Mouse (Mus musculus): ENCODE data around the gene Nsun4. TPM values are rescaled to one million over a fixed set of nuclear protein-coding genes. Genes with fewer than 3 reads are reported as not detected.

Nsun4 gene
- 14.3 and 22.8 TPM in 2 replicates for polyA plus RNA-seq (2012; rRNA removed)

- Histone ChIP-seq H3K4me3 (replicated peaks; ENCODE audit: extremely low read depth, low read depth, low read length) (peak within 1 kb of the TSS; percentile 78), H3K4me1 (ENCODE audit: control insufficient read depth, insufficient read depth, low read length) (peaks cover 13% of the 10 kb centered on the region)
- under 1% methylated on average over 35 of the region's 35 CpGs for whole genome bisulfite sequencing
- TF ChIP-seq CTCF (IDR thresholded peaks at IDR 0.05; ENCODE audit: insufficient read depth, low read length) = no peak
- no peak; the same call in none of the 2 replicates for TF ChIP-seq POLR2A (IDR thresholded peaks at IDR 0.05; ENCODE audit: borderline replicate concordance, extremely low read depth, low read depth, low read length)
- DNase-seq = peak; percentile 89
Measured at GRCm38 (mm10) chr4:116053399-116053961, at the start of gene Nsun4. Gene Nsun4 (minus strand): TSS chr4:116053876.

- WGBS = 72% methylated on average over 7 of the region's 7 CpGs
- no peaks in the 10 kb centered on the region for H3K4me1 ChIP-seq (ENCODE audit: control insufficient read depth, insufficient read depth, low read length)
- no peak overlapping the region for H3K4me3 ChIP-seq (replicated peaks; ENCODE audit: extremely low read depth, low read depth, low read length)
- no peak for DNase-seq
- TF ChIP-seq POLR2A (IDR thresholded peaks at IDR 0.05; ENCODE audit: borderline replicate concordance, extremely low read depth, low read depth, low read length) = no peak
- TF ChIP-seq CTCF (IDR thresholded peaks at IDR 0.05; ENCODE audit: insufficient read depth, low read length) = no peak
Measured at GRCm38 (mm10) chr4:116100959-116101358, 47.3 kb upstream of the Nsun4 start.

GRCm38 (mm10) chr4:116097211-116097610, 43.5 kb upstream of the Nsun4 start:
- TF ChIP-seq POLR2A (IDR thresholded peaks at IDR 0.05; ENCODE audit: borderline replicate concordance, extremely low read depth, low read depth, low read length) (no peak), CTCF (IDR thresholded peaks at IDR 0.05; ENCODE audit: insufficient read depth, low read length) (no peak)
- Histone ChIP-seq H3K4me3 (replicated peaks; ENCODE audit: extremely low read depth, low read depth, low read length) (no peak overlapping the region), H3K4me1 (ENCODE audit: control insufficient read depth, insufficient read depth, low read length) (no peaks in the 10 kb centered on the region)
- WGBS = 66% methylated on average over 8 of the region's 8 CpGs
- DNase-seq = no peak

- DNase-seq = no peak
- WGBS = 86% methylated on average over 10 of the region's 10 CpGs
- Histone ChIP-seq H3K4me1 (ENCODE audit: control insufficient read depth, insufficient read depth, low read length) (no peaks in the 10 kb centered on the region), H3K4me3 (replicated peaks; ENCODE audit: extremely low read depth, low read depth, low read length) (no peak overlapping the region)
- TF ChIP-seq CTCF (IDR thresholded peaks at IDR 0.05; ENCODE audit: insufficient read depth, low read length) = no peak
- TF ChIP-seq POLR2A (IDR thresholded peaks at IDR 0.05; ENCODE audit: borderline replicate concordance, extremely low read depth, low read depth, low read length) = no peak
Measured at GRCm38 (mm10) chr4:116096291-116096690, 42.6 kb upstream of the Nsun4 start.

- no peak overlapping the region for H3K4me3 ChIP-seq (replicated peaks; ENCODE audit: extremely low read depth, low read depth, low read length)
- H3K4me1 ChIP-seq (ENCODE audit: control insufficient read depth, insufficient read depth, low read length) = no peaks in the 10 kb centered on the region
- no peak for DNase-seq
- TF ChIP-seq POLR2A (IDR thresholded peaks at IDR 0.05; ENCODE audit: borderline replicate concordance, extremely low read depth, low read depth, low read length) (no peak), CTCF (IDR thresholded peaks at IDR 0.05; ENCODE audit: insufficient read depth, low read length) (no peak)
- 90% methylated on average over 23 of the region's 23 CpGs for WGBS
Measured at GRCm38 (mm10) chr4:116088510-116089249, 35.0 kb upstream of the Nsun4 start.

- TF ChIP-seq POLR2A (IDR thresholded peaks at IDR 0.05; ENCODE audit: borderline replicate concordance, extremely low read depth, low read depth, low read length) = no peak
- TF ChIP-seq CTCF (IDR thresholded peaks at IDR 0.05; ENCODE audit: insufficient read depth, low read length) = no peak
- 48% methylated on average over 3 of the region's 3 CpGs for WGBS
- Histone ChIP-seq H3K4me3 (replicated peaks; ENCODE audit: extremely low read depth, low read depth, low read length) (no peak overlapping the region), H3K4me1 (ENCODE audit: control insufficient read depth, insufficient read depth, low read length) (peaks cover 17% of the 10 kb centered on the region)
- no peak for DNase-seq
Measured at GRCm38 (mm10) chr4:116077240-116078095, 23.8 kb upstream of the Nsun4 start.

- no peak for TF ChIP-seq POLR2A (IDR thresholded peaks at IDR 0.05; ENCODE audit: borderline replicate concordance, extremely low read depth, low read depth, low read length)
- TF ChIP-seq CTCF (IDR thresholded peaks at IDR 0.05; ENCODE audit: insufficient read depth, low read length) = no peak
- no peak for DNase-seq
- Histone ChIP-seq H3K4me1 (ENCODE audit: control insufficient read depth, insufficient read depth, low read length) (peaks cover 17% of the 10 kb centered on the region), H3K4me3 (replicated peaks; ENCODE audit: extremely low read depth, low read depth, low read length) (peak overlapping the region; percentile 86)
- 3% methylated on average over 37 of the region's 37 CpGs for WGBS
Measured at GRCm38 (mm10) chr4:116076369-116077231, 22.9 kb upstream of the Nsun4 start.

GRCm38 (mm10) chr4:116075631-116076368, 22.1 kb upstream of the Nsun4 start:
- WGBS = under 1% methylated on average over 75 of the region's 77 CpGs
- TF ChIP-seq POLR2A (IDR thresholded peaks at IDR 0.05; ENCODE audit: borderline replicate concordance, extremely low read depth, low read depth, low read length) (0 out of 2 replicates have a peak, but pooled peaks have one; percentile 1), CTCF (IDR thresholded peaks at IDR 0.05; ENCODE audit: insufficient read depth, low read length) (no peak)
- DNase-seq = peak; percentile 78

More at GRCm38 (mm10) chr4:116075631-116076368, 22.1 kb upstream of the Nsun4 start:
- Histone ChIP-seq H3K4me3 (replicated peaks; ENCODE audit: extremely low read depth, low read depth, low read length) (peak overlapping the region; percentile 86), H3K4me1 (ENCODE audit: control insufficient read depth, insufficient read depth, low read length) (peaks cover 17% of the 10 kb centered on the region)
